Mouse (Mus musculus): Measurements from ENCODE around the gene Mettl13. TPM values are rescaled to one million over a fixed set of nuclear protein-coding genes. Genes with fewer than 3 reads are reported as not detected.
A peak's percentile ranks its signal among the peaks of the same experiment; 100 is the strongest.

Mettl13 gene
- polyA plus RNA-seq, 1 experiment from 2014 or later: 12.3 TPM

- WGBS: 75% methylated on average over 10 of the region's 10 CpGs
- peak; percentile 6; the same call in 1 of the 2 replicates for ATAC-seq (ENCODE audit: low FRiP score)
These were observed 714 bp upstream of the Mettl13 start for GRCm38 (mm10) chr1:162548917-162549613.

GRCm38 (mm10) chr1:162547607-162548006, 744 bp downstream of the Mettl13 start:
- no peak for ATAC-seq (ENCODE audit: low FRiP score)
- Histone ChIP-seq H3K4me3 (ENCODE audit: low read depth, low read length) (peak overlapping the region; percentile 44), H3K27me3 (ENCODE audit: control insufficient read depth, insufficient read depth, low read length) (no peaks in the 10 kb centered on the region), H3K36me3 (ENCODE audit: control insufficient read depth, insufficient read depth, low read length) (0 out of 2 replicates have a peak, but pooled peaks cover 2% of the 10 kb centered on the region), H3K4me2 (replicated peaks; ENCODE audit: low read depth, low read length) (peak overlapping the region; percentile 71), H3K27ac (ENCODE audit: low read depth, low read length) (no peak overlapping the region), H3K4me1 (replicated peaks; ENCODE audit: control insufficient read depth, insufficient read depth, low read length) (peaks cover 4% of the 10 kb centered on the region; the same call in 1 of the 2 replicates), H3K9ac (ENCODE audit: low read depth, low read length) (peak overlapping the region; percentile 54), H3K9me3 (ENCODE audit: control insufficient read depth, low read length) (no peaks in the 10 kb centered on the region)
- no peak for DNase-seq (ENCODE audit: low spot score)
- 22% methylated on average over 10 of the region's 10 CpGs for WGBS

More at GRCm38 (mm10) chr1:162548917-162549613, 714 bp upstream of the Mettl13 start:
- Histone ChIP-seq H3K9ac (ENCODE audit: low read depth, low read length) (peak overlapping the region; percentile 52; the same call in 1 of the 2 replicates), H3K27ac (ENCODE audit: low read depth, low read length) (peak overlapping the region; percentile 67; the same call in 1 of the 2 replicates), H3K27me3 (ENCODE audit: control insufficient read depth, insufficient read depth, low read length) (no peaks in the 10 kb centered on the region), H3K4me3 (ENCODE audit: low read depth, low read length) (peak overlapping the region; percentile 44), H3K9me3 (ENCODE audit: control insufficient read depth, low read length) (no peaks in the 10 kb centered on the region), H3K4me2 (replicated peaks; ENCODE audit: low read depth, low read length) (peak overlapping the region; percentile 71), H3K36me3 (ENCODE audit: control insufficient read depth, insufficient read depth, low read length) (0 out of 2 replicates have a peak, but pooled peaks cover 1% of the 10 kb centered on the region), H3K4me1 (replicated peaks; ENCODE audit: control insufficient read depth, insufficient read depth, low read length) (peaks cover 4% of the 10 kb centered on the region; the same call in 1 of the 2 replicates)
- no peak for DNase-seq (ENCODE audit: low spot score)

GRCm38 (mm10) chr1:162543231-162543630, 5.1 kb downstream of the Mettl13 start:
- Histone ChIP-seq H3K36me3 (ENCODE audit: control insufficient read depth, insufficient read depth, low read length) (peaks cover 7% of the 10 kb centered on the region; the same call in 1 of the 2 replicates), H3K9ac (ENCODE audit: low read depth, low read length) (no peak overlapping the region), H3K4me2 (replicated peaks; ENCODE audit: low read depth, low read length) (no peak overlapping the region), H3K4me1 (replicated peaks; ENCODE audit: control insufficient read depth, insufficient read depth, low read length) (peaks cover 4% of the 10 kb centered on the region; the same call in 1 of the 2 replicates), H3K27ac (ENCODE audit: low read depth, low read length) (no peak overlapping the region), H3K27me3 (ENCODE audit: control insufficient read depth, insufficient read depth, low read length) (no peaks in the 10 kb centered on the region), H3K4me3 (ENCODE audit: low read depth, low read length) (no peak overlapping the region), H3K9me3 (ENCODE audit: control insufficient read depth, low read length) (no peaks in the 10 kb centered on the region)
- 94% methylated on average over 1 of the region's 1 CpGs for WGBS
- ATAC-seq (ENCODE audit: low FRiP score) (no peak), DNase-seq (ENCODE audit: low spot score) (no peak)

GRCm38 (mm10) chr1:162533766-162534560, 14.4 kb downstream of the Mettl13 start:
- 95% methylated on average over 14 of the region's 14 CpGs for WGBS
- no peak overlapping the region for H3K9ac ChIP-seq (ENCODE audit: low read depth, low read length)
- no peaks in the 10 kb centered on the region for H3K4me1 ChIP-seq (replicated peaks; ENCODE audit: control insufficient read depth, insufficient read depth, low read length)
- no peak overlapping the region for H3K4me2 ChIP-seq (replicated peaks; ENCODE audit: low read depth, low read length)
- no peak overlapping the region for H3K27ac ChIP-seq (ENCODE audit: low read depth, low read length)
- no peaks in the 10 kb centered on the region for H3K9me3 ChIP-seq (ENCODE audit: control insufficient read depth, low read length)
- H3K36me3 ChIP-seq (ENCODE audit: control insufficient read depth, insufficient read depth, low read length): peaks cover 17% of the 10 kb centered on the region
- ATAC-seq (ENCODE audit: low FRiP score): no peak
- H3K4me3 ChIP-seq (ENCODE audit: low read depth, low read length): no peak overlapping the region
- DNase-seq (ENCODE audit: low spot score): no peak
- no peaks in the 10 kb centered on the region for H3K27me3 ChIP-seq (ENCODE audit: control insufficient read depth, insufficient read depth, low read length)

- H3K9me3 ChIP-seq (ENCODE audit: control insufficient read depth, low read length): no peaks in the 10 kb centered on the region
- H3K4me1 ChIP-seq (replicated peaks; ENCODE audit: control insufficient read depth, insufficient read depth, low read length): no peaks in the 10 kb centered on the region
- ATAC-seq (ENCODE audit: low FRiP score) (no peak), DNase-seq (ENCODE audit: low spot score) (no peak)
- no peak overlapping the region for H3K27ac ChIP-seq (ENCODE audit: low read depth, low read length)
- no peak overlapping the region for H3K9ac ChIP-seq (ENCODE audit: low read depth, low read length)
- H3K4me3 ChIP-seq (ENCODE audit: low read depth, low read length): no peak overlapping the region
- no peak overlapping the region for H3K4me2 ChIP-seq (replicated peaks; ENCODE audit: low read depth, low read length)
- no peaks in the 10 kb centered on the region for H3K27me3 ChIP-seq (ENCODE audit: control insufficient read depth, insufficient read depth, low read length)
- WGBS: 72% methylated on average over 4 of the region's 4 CpGs
- peaks cover 14% of the 10 kb centered on the region for H3K36me3 ChIP-seq (ENCODE audit: control insufficient read depth, insufficient read depth, low read length)
These were observed 16.0 kb downstream of the Mettl13 start for GRCm38 (mm10) chr1:162532330-162532729.

GRCm38 (mm10) chr1:162531584-162531983, 16.8 kb downstream of the Mettl13 start:
- no peak overlapping the region for H3K27ac ChIP-seq (ENCODE audit: low read depth, low read length)
- peaks cover 9% of the 10 kb centered on the region for H3K36me3 ChIP-seq (ENCODE audit: control insufficient read depth, insufficient read depth, low read length)
- no peak overlapping the region for H3K4me2 ChIP-seq (replicated peaks; ENCODE audit: low read depth, low read length)
- no peak for ATAC-seq (ENCODE audit: low FRiP score)
- no peak for DNase-seq (ENCODE audit: low spot score)
- no peaks in the 10 kb centered on the region for H3K9me3 ChIP-seq (ENCODE audit: control insufficient read depth, low read length)
- no peak overlapping the region for H3K4me3 ChIP-seq (ENCODE audit: low read depth, low read length)
- no peaks in the 10 kb centered on the region for H3K4me1 ChIP-seq (replicated peaks; ENCODE audit: control insufficient read depth, insufficient read depth, low read length)
- H3K27me3 ChIP-seq (ENCODE audit: control insufficient read depth, insufficient read depth, low read length): no peaks in the 10 kb centered on the region
- H3K9ac ChIP-seq (ENCODE audit: low read depth, low read length): no peak overlapping the region
- WGBS: 74% methylated on average over 4 of the region's 4 CpGs

- H3K27me3 ChIP-seq (ENCODE audit: control insufficient read depth, insufficient read depth, low read length): no peaks in the 10 kb centered on the region
- H3K4me1 ChIP-seq (replicated peaks; ENCODE audit: control insufficient read depth, insufficient read depth, low read length): no peaks in the 10 kb centered on the region
- no peak overlapping the region for H3K4me2 ChIP-seq (replicated peaks; ENCODE audit: low read depth, low read length)
- H3K9me3 ChIP-seq (ENCODE audit: control insufficient read depth, low read length): no peaks in the 10 kb centered on the region
- no peak overlapping the region for H3K27ac ChIP-seq (ENCODE audit: low read depth, low read length)
- 48% methylated on average over 1 of the region's 1 CpGs for WGBS
- ATAC-seq (ENCODE audit: low FRiP score): no peak
- no peak for DNase-seq (ENCODE audit: low spot score)
- H3K4me3 ChIP-seq (ENCODE audit: low read depth, low read length): no peak overlapping the region
- no peak overlapping the region for H3K9ac ChIP-seq (ENCODE audit: low read depth, low read length)
- peaks cover 6% of the 10 kb centered on the region for H3K36me3 ChIP-seq (ENCODE audit: control insufficient read depth, insufficient read depth, low read length)
These were observed 17.7 kb downstream of the Mettl13 start for GRCm38 (mm10) chr1:162530666-162531065.

- no peak for DNase-seq (ENCODE audit: low spot score)
- H3K9ac ChIP-seq (ENCODE audit: low read depth, low read length): no peak overlapping the region
- 64% methylated on average over 2 of the region's 2 CpGs for WGBS
- H3K4me3 ChIP-seq (ENCODE audit: low read depth, low read length): no peak overlapping the region
- H3K27ac ChIP-seq (ENCODE audit: low read depth, low read length): no peak overlapping the region
- no peaks in the 10 kb centered on the region for H3K9me3 ChIP-seq (ENCODE audit: control insufficient read depth, low read length)
- H3K36me3 ChIP-seq (ENCODE audit: control insufficient read depth, insufficient read depth, low read length): no peaks in the 10 kb centered on the region
- ATAC-seq (ENCODE audit: low FRiP score): no peak
- no peaks in the 10 kb centered on the region for H3K4me1 ChIP-seq (replicated peaks; ENCODE audit: control insufficient read depth, insufficient read depth, low read length)
- no peak overlapping the region for H3K4me2 ChIP-seq (replicated peaks; ENCODE audit: low read depth, low read length)
- no peaks in the 10 kb centered on the region for H3K27me3 ChIP-seq (ENCODE audit: control insufficient read depth, insufficient read depth, low read length)
These were observed 18.7 kb downstream of the Mettl13 start for GRCm38 (mm10) chr1:162529651-162530050.
